Mouse (Mus musculus): ENCODE results near the gene Tmem120b.

The Tmem120b gene

GRCm38 (mm10) chr5:123140694-123141554 is 72.7 kb downstream of the Tmem120b start:
- DNase-seq (ENCODE audit: low read depth, low spot score), result no peak

- DNase-seq (ENCODE audit: low read depth, low spot score), result no peak
Measured at GRCm38 (mm10) chr5:123141555-123142160, 73.4 kb downstream of the Tmem120b start.

GRCm38 (mm10) chr5:123142161-123143157 is 74.2 kb downstream of the Tmem120b start, which contains the start of gene Setd1b:
Setd1b (plus strand) TSS chr5:123142193.
- DNase-seq (ENCODE audit: low read depth, low spot score), result no peak

GRCm38 (mm10) chr5:123143251-123143970 is 75.2 kb downstream of the Tmem120b start:
- DNase-seq (ENCODE audit: low read depth, low spot score), result no peak

- DNase-seq (ENCODE audit: low read depth, low spot score), result no peak
Measured at GRCm38 (mm10) chr5:123143971-123144745, 75.9 kb downstream of the Tmem120b start.

GRCm38 (mm10) chr5:123144746-123145590 is 76.8 kb downstream of the Tmem120b start:
- no peak for DNase-seq (ENCODE audit: low read depth, low spot score)

- DNase-seq (ENCODE audit: low read depth, low spot score), result no peak
Measured at GRCm38 (mm10) chr5:123146357-123146756, 78.1 kb downstream of the Tmem120b start.

- DNase-seq (ENCODE audit: low read depth, low spot score), result no peak
Measured at GRCm38 (mm10) chr5:123147569-123147968, 79.4 kb downstream of the Tmem120b start.

GRCm38 (mm10) chr5:123148073-123148722 is 80.0 kb downstream of the Tmem120b start:
- no peak for DNase-seq (ENCODE audit: low read depth, low spot score)

- DNase-seq (ENCODE audit: low read depth, low spot score), result no peak
Measured at GRCm38 (mm10) chr5:123149451-123150400, 81.5 kb downstream of the Tmem120b start.

GRCm38 (mm10) chr5:123150641-123151040 is 82.4 kb downstream of the Tmem120b start:
- DNase-seq (ENCODE audit: low read depth, low spot score), result no peak

- no peak for DNase-seq (ENCODE audit: low read depth, low spot score)
Measured at GRCm38 (mm10) chr5:123151077-123151476, 82.9 kb downstream of the Tmem120b start.

- DNase-seq (ENCODE audit: low read depth, low spot score), result no peak
Measured at GRCm38 (mm10) chr5:123151707-123152362, 83.6 kb downstream of the Tmem120b start.

GRCm38 (mm10) chr5:123152901-123153300 is 84.7 kb downstream of the Tmem120b start:
- no peak for DNase-seq (ENCODE audit: low read depth, low spot score)

GRCm38 (mm10) chr5:123155425-123155824 is 87.2 kb downstream of the Tmem120b start:
- no peak for DNase-seq (ENCODE audit: low read depth, low spot score)

- DNase-seq (ENCODE audit: low read depth, low spot score), result no peak
Measured at GRCm38 (mm10) chr5:123156763-123157162, 88.5 kb downstream of the Tmem120b start.

- DNase-seq (ENCODE audit: low read depth, low spot score), result no peak
Measured at GRCm38 (mm10) chr5:123157972-123158371, 89.8 kb downstream of the Tmem120b start.

All from WW6 (cell line).